Mouse (Mus musculus) ES-E14 (cell line): Measurements from ENCODE around the gene Gpatch2. TPM values are rescaled to one million over a fixed set of nuclear protein-coding genes. Genes with fewer than 3 reads are reported as not detected.

Source experiments
- DNase-seq: peaks from one replicate; pipeline ENCODE4 v3.0.0-alpha.2; 2013; ENCODE audit warnings: low read depth, low spot score
- H3K27ac ChIP-seq: 2 replicates; pipeline ENCODE4 v1.5.1; 2012; ENCODE audit warnings: low read depth, mild to moderate bottlenecking, low read length, moderate library complexity, mixed read lengths; ENCODE audit not compliant: poor library complexity, insufficient read depth, severe bottlenecking
- H3K36me3 ChIP-seq: 2 replicates; pipeline ENCODE4 v1.6.1; 2012; ENCODE audit warnings: mild to moderate bottlenecking, low read length, moderate library complexity, mixed read lengths; ENCODE audit not compliant: control insufficient read depth, poor library complexity, insufficient read depth, severe bottlenecking
- H3K4me1 ChIP-seq, 2 experiments: fragments of 150-350 bp in 1 of 2; sonication (generic) in 1 of 2; 2 replicates each; pipeline ENCODE4 v1.6.1; 2012; ENCODE audit warnings: low read length in 2 of 2, mild to moderate bottlenecking in 1 of 2, mixed read lengths in 1 of 2; ENCODE audit not compliant: control insufficient read depth in 2 of 2, insufficient read depth in 2 of 2, poor library complexity in 1 of 2
- H3K4me3 ChIP-seq, 2 experiments: fragments of 150-350 bp in 1 of 2; sonication (generic) in 1 of 2; 2 replicates each; pipeline ENCODE4 v1.5.1; 2012; ENCODE audit warnings: low read length in 2 of 2, low read depth in 1 of 2, mild to moderate bottlenecking in 1 of 2, mixed read lengths in 1 of 2; ENCODE audit not compliant: insufficient read depth in 1 of 2, poor library complexity in 1 of 2, severe bottlenecking in 1 of 2
- H3K9ac ChIP-seq: 2 replicates; pipeline ENCODE4 v1.6.1; 2012; ENCODE audit warnings: low read depth, mild to moderate bottlenecking, low read length, mixed read lengths; ENCODE audit not compliant: poor library complexity, insufficient read depth, severe bottlenecking
- H3K9me3 ChIP-seq: fragments of 150-350 bp; sonication (generic); 2 replicates; pipeline ENCODE4 v1.6.1; 2012; ENCODE audit warnings: low read depth, mild to moderate bottlenecking, low read length; ENCODE audit not compliant: control insufficient read depth, insufficient read depth
- CHD2 ChIP-seq: IDR thresholded peaks from 2 replicates; pipeline ENCODE4 v1.6.1; 2014; ENCODE audit warnings: mild to moderate bottlenecking, low read depth, low read length, inconsistent platforms
- HCFC1 ChIP-seq: IDR thresholded peaks from 2 replicates; pipeline ENCODE4 v1.6.1; 2012; ENCODE audit warnings: low read length, inconsistent platforms, borderline replicate concordance; ENCODE audit not compliant: insufficient read depth
- MAFK ChIP-seq: IDR thresholded peaks from 2 replicates; pipeline ENCODE4 v1.6.1; 2014; ENCODE audit warnings: mild to moderate bottlenecking, low read depth, low read length, inconsistent platforms; ENCODE audit not compliant: insufficient read depth
- ZC3H11A ChIP-seq: IDR thresholded peaks from 2 replicates; pipeline ENCODE4 v1.6.1; 2012; ENCODE audit warnings: low read depth, mild to moderate bottlenecking, inconsistent platforms, low read length, borderline replicate concordance
- ZNF384 ChIP-seq: IDR thresholded peaks from 2 replicates; pipeline ENCODE4 v1.6.1; 2012; ENCODE audit warnings: low read depth, low read length, inconsistent platforms
- in situ Hi-C, 2 experiments: fragments of 600-800 bp; cut with MboI; formaldehyde crosslinking; loops; one replicate each; pipeline ENCODE4 v1.15.1; 2025; ENCODE audit warnings: low sequenced_read_pairs in 2 of 2, inconsistent platforms in 1 of 2; ENCODE audit not compliant: unreplicated experiment in 2 of 2
- total RNA-seq: library from RNA; depleted of rRNA; stranded (reverse); fragments of 300-350 nt; gene quantifications from 2 replicates; pipeline ENCODE4 v1.2.3, GENCODE M21; 2012

Gpatch2 gene
- total RNA-seq, 1 experiment: 22.4 TPM

- in situ Hi-C loops: no loop called here
- no peaks in the 10 kb centered on the region for H3K36me3 ChIP-seq
These were observed 77.9 kb downstream of the Gpatch2 start for GRCm38 (mm10) chr1:187293233-187293632.

GRCm38 (mm10) chr1:187294522-187294921 is 79.2 kb downstream of the Gpatch2 start:
- Histone ChIP-seq H3K27ac (no peak overlapping the region), H3K9me3 (no peaks in the 10 kb centered on the region), H3K9ac (no peak overlapping the region), H3K36me3 (no peaks in the 10 kb centered on the region), H3K4me1 (peaks cover 0 to 4% of the 10 kb centered on the region in 2 experiments; a peak in 2 of 4 replicates), H3K4me3 (no peak overlapping the region)
- in situ Hi-C loops: no loop called here
- DNase-seq: no peak
- no peak for TF ChIP-seq HCFC1
- no peak for TF ChIP-seq ZNF384
- TF ChIP-seq MAFK: no peak
- no peak for TF ChIP-seq ZC3H11A
- no peak for TF ChIP-seq CHD2

More at GRCm38 (mm10) chr1:187293233-187293632, 77.9 kb downstream of the Gpatch2 start:
- Histone ChIP-seq H3K9ac (no peak overlapping the region), H3K27ac (no peak overlapping the region), H3K4me1 (peaks cover 0 to 4% of the 10 kb centered on the region in 2 experiments; a peak in 2 of 4 replicates), H3K4me3 (no peak overlapping the region), H3K9me3 (no peaks in the 10 kb centered on the region)
- DNase-seq: no peak
- TF ChIP-seq CHD2 (no peak), MAFK (no peak), ZC3H11A (no peak), HCFC1 (no peak), ZNF384 (no peak)

GRCm38 (mm10) chr1:187295038-187295559 is 79.8 kb downstream of the Gpatch2 start:
- in situ Hi-C loops: no loop called here
- no peak for TF ChIP-seq ZNF384
- TF ChIP-seq CHD2: no peak
- TF ChIP-seq HCFC1: no peak
- no peak for TF ChIP-seq ZC3H11A
- no peak for TF ChIP-seq MAFK
- no peaks in the 10 kb centered on the region for H3K36me3 ChIP-seq

GRCm38 (mm10) chr1:187295711-187296110 is 80.4 kb downstream of the Gpatch2 start:
- peaks cover 0 to 4% of the 10 kb centered on the region in 2 experiments; a peak in 2 of 4 replicates for H3K4me1 ChIP-seq
- H3K9me3 ChIP-seq: no peaks in the 10 kb centered on the region
- no peak for DNase-seq
- TF ChIP-seq HCFC1 (no peak), ZNF384 (no peak)
- H3K27ac ChIP-seq: no peak overlapping the region
- no peak overlapping the region for H3K4me3 ChIP-seq
- in situ Hi-C loops: no loop called here
- no peaks in the 10 kb centered on the region for H3K36me3 ChIP-seq
- no peak overlapping the region for H3K9ac ChIP-seq

More at GRCm38 (mm10) chr1:187295038-187295559, 79.8 kb downstream of the Gpatch2 start:
- H3K4me1 ChIP-seq: peaks cover 0 to 4% of the 10 kb centered on the region in 2 experiments; a peak in 2 of 4 replicates
- H3K9ac ChIP-seq: no peak overlapping the region
- no peak overlapping the region for H3K4me3 ChIP-seq
- H3K27ac ChIP-seq: no peak overlapping the region
- no peak for DNase-seq
- no peaks in the 10 kb centered on the region for H3K9me3 ChIP-seq

DNA sequence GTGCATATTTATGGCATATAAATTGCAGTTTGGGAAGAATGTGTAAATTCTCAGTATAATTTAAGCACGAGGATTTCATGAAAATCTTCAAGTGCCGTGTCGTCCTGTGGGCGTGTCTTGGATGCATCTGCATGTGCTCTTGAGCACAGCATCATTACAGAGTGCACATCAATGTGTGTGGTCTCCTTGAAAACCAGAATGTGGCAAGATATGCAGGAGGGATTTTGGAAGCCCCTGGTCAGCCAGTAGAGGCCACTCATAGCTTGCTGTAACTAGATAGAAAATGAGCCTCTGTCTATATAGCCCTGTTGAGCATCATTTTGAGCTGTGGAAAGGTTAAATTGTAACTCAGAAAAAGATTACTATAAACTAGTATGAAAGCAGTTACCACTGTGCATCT is 83.9 kb downstream of the Gpatch2 start:
- H3K4me1 ChIP-seq: no peaks in the 10 kb centered on the region
- DNase-seq: no peak
- no peak for TF ChIP-seq ZNF384
- TF ChIP-seq CHD2: no peak
- TF ChIP-seq MAFK: no peak
- no peak for TF ChIP-seq HCFC1
- no peak for TF ChIP-seq ZC3H11A
- in situ Hi-C loops: no loop called here
- H3K9ac ChIP-seq: no peak overlapping the region
- H3K9me3 ChIP-seq: no peaks in the 10 kb centered on the region
- no peaks in the 10 kb centered on the region for H3K36me3 ChIP-seq
- no peak overlapping the region for H3K27ac ChIP-seq
- no peak overlapping the region for H3K4me3 ChIP-seq
